Mouse (Mus musculus): Measurements from ENCODE around the gene Mypn.

DNA sequence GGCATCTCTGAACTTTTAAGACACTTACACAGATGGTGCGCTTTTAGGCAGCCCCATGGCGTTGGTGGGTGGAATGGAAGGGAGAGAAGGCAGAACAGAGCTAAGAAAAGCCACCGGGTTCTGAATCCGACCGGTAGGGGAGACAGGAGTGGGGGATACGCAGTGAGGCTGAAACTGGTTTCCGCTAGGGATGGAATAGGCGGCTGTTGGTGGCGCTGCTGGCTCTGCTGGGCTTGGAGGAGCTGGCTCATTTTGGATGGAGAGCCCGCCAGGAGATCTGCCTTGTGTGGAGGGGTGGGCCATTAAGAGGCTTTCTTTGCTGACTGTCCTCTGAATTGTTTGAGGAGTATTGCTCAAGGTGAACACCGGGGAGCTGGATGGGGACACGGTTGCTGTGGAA, 68.1 kb downstream of the Mypn start:
- TF ChIP-seq CTCF (IDR thresholded peaks at IDR 0.05; ENCODE audit: borderline replicate concordance, insufficient read depth, low read length) = no peak
- no peak for TF ChIP-seq POLR2A (IDR thresholded peaks at IDR 0.05; ENCODE audit: low read depth, low read length)
